Mouse (Mus musculus) c-Kit-positive CD71-negative TER-119-negative erythroid progenitor cells, embryonic 14.5 days (primary cell): Measurements from ENCODE around the gene Ascc2.
"Not testable (repeated sequence)": the region's sequence is repeated elsewhere in the genome, so short reads cannot be mapped to it uniquely, and the experiment has no call there.

ENCODE experiments used
- DNase-seq: peaks from one replicate; pipeline ENCODE4 v3.0.0-alpha.2; 2013; ENCODE audit warnings: low read depth

Gene Ascc2

GRCm38 (mm10) chr11:4685071-4685470 is 47.5 kb downstream of the Ascc2 start:
- no peak for DNase-seq

GRCm38 (mm10) chr11:4685510-4685909 is 48.0 kb downstream of the Ascc2 start:
- DNase-seq, result no peak

GRCm38 (mm10) chr11:4687027-4687426 is 49.5 kb downstream of the Ascc2 start:
- no peak for DNase-seq

DNA sequence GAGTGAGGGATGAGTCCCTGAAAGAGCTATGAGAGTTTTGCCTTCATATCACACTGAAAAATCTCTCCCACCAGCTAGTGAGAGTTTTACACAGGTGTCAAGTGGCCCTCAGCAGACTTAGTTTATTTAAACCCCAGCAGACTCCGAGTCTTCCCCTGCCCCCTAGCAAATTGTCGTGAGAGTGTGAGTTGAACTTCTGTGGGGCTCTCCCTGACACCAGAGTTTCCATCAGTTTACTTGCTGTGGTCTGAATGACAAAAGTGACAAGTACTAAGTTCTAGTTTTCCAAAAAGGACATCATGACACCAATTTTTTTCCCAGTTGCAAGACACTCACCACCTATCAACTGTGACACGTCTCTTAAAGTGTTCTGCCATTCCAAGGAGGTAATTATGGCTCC is 50.3 kb downstream of the Ascc2 start:
- DNase-seq, result no peak

DNA sequence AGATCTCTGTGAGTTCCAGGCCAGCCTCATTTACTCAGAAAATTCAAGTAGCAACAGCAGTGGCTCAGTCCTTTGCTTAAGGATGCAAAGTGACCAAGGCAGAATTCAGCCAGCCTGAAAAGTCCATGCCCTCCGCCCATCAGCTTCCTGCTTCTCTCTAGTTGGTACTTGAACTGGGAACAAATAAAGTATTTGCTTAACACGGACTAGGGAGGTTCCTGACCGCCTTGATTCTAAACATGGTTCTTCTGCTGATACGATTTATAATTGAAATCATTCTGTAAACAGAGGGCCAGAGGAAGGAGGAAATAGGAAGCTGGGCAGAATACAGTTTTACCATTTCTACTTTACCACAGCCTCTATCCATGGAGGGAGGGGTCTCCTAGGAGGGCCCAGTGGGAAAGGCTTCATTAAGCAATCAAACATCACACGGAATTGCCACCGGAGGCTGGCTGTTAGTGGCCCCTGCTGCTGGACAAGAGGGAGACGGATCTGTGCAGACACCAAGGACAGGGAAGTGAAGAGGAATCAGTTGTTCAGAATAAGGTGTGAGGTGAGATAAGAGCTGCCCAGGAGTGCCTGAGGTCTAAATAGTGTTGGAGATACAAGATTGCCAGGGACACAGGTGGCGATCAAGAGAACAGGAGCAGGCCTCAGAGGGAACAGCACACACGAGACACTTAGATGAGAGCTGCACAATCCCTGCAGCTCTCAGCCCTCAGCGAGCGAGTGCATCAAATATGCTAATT is 51.3 kb downstream of the Ascc2 start:
- no peak for DNase-seq

GRCm38 (mm10) chr11:4690353-4690752 is 52.8 kb downstream of the Ascc2 start:
- no peak for DNase-seq

DNA sequence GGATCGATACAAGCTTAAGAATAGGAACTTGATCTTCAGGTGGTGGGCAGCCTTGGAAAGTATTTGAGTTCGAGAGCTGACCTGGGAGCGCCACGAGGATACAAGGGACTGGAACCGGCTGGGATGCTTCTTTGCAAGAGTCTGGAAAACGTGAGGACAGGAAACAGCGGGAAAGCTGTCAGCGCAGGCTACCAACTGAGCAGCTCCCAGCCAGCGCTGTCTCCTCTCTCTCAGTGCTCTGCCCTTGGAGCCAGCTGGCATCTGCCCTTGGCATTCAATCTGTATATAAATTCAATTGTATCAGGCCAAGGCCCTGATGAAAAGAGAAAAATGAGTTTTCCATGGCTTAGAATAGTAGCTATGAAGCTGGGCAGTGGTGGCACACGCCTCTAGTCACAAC is 53.7 kb downstream of the Ascc2 start:
- DNase-seq, result no peak

DNA sequence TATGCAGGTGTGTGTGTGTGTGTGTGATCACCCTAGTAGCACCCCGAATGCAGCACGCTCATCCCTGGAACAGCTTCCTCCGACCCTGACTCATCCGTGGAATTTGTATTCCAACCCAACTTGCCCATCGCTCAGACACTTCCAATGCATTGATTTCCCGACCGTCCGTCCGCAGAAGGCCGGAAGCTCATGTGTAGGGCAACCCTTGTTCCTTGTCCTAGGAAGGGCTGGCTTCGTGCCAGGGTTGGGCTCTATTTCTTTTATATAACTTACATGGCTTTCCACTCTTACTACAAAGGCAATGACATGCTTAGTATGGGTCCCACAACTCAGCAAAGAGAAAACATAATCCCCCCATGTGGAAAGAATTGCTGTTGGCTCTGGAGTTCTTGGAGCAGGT is 54.6 kb downstream of the Ascc2 start:
- no peak for DNase-seq

GRCm38 (mm10) chr11:4697043-4697983 is 59.8 kb downstream of the Ascc2 start:
- no peak for DNase-seq

GRCm38 (mm10) chr11:4700726-4701125 is 63.2 kb downstream of the Ascc2 start:
- no peak for DNase-seq

DNA sequence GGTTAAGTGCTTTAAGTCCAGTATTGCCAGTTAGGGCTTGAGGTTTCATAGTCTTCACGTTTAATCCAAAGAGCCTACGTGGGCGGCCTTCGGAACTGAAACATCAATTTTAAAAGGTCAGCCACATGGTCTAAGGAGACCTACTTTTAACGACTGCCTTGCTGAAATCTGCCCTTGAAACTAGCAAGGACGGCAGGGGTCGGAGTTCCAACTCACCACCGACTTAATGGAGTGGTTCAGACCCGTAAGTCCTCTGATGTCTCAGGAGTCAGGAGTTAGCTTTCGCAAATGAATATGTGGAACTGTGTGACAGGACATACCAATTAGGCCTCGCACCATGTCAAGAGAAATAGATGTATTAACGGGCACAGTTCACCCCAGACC is 66.1 kb downstream of the Ascc2 start:
- DNase-seq, result peak; percentile 13

GRCm38 (mm10) chr11:4704072-4704964 is 66.8 kb downstream of the Ascc2 start, which contains the start of the genes Uqcr10 and Zmat5:
TSS of gene Uqcr10 (minus strand) at chr11:4704342.
TSS of gene Zmat5 (plus strand) at chr11:4704678.
- DNase-seq, result peak; percentile 96

DNA sequence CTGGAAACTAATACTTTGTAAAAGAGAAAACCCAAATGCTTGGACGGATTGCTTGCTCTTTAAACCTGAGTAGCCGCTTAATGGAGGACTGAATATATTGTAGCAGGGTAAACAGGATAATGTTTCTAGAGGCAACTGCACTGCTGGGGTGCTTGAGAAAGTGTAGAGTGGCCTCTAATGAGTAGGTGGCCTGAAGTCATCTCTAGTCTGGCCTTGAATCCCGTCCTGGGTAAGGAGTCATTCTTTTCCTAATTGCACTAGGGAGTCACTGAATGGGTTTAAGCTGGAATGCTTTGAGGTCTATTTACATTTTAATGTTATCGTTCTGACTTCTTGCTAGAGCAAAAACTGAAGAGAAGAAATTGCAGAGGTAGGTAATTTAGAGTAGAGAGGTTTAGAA is 67.6 kb downstream of the Ascc2 start:
- no peak for DNase-seq

DNA sequence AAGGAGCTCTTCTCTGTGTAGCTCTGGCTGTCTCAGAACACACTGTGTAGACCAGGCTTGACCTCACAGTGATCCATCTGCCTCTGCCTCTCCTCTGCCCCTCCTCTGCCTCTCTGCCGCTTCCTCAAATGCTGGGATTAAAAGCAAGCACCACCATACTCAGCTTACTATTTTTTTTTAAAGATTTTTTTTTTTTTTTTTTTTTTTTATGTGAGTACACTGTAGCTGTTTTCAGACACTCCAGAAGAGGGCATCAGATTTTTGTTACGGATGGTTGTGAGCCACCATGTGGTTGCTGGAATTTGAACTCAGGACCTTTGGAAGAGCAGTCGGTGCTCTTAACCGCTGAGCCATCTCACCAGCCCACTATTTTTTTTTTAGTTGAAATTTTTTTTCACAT is 72.6 kb downstream of the Ascc2 start:
- DNase-seq, result not testable (repeated sequence)

- DNase-seq, result no peak
Observed at GRCm38 (mm10) chr11:4712822-4713221, 75.3 kb downstream of the Ascc2 start.

GRCm38 (mm10) chr11:4714727-4715126 is 77.2 kb downstream of the Ascc2 start:
- DNase-seq, result no peak

DNA sequence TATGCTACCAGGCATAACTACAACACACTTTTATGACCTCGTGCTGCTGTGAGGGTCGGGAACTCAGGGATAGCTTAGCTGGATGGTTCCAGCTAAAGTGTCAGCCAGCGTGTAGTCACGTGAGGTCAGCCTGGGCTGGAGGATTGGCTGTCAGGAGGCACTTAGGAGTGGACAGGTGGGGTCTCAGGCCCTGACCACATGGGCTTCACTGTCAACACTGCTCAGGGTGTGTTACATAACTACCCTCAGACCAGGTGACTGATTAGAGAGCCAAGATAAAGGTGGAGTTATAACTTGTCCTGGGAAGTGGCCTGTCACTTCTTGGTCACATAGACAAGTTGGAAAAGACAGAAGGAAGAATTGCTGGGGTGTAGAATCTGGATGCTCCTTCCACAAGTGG is 78.0 kb downstream of the Ascc2 start:
- DNase-seq, result no peak

- no peak for DNase-seq
Observed at GRCm38 (mm10) chr11:4716530-4717236, 79.1 kb downstream of the Ascc2 start.

GRCm38 (mm10) chr11:4718548-4718947 is 81.0 kb downstream of the Ascc2 start:
- DNase-seq, result no peak

DNA sequence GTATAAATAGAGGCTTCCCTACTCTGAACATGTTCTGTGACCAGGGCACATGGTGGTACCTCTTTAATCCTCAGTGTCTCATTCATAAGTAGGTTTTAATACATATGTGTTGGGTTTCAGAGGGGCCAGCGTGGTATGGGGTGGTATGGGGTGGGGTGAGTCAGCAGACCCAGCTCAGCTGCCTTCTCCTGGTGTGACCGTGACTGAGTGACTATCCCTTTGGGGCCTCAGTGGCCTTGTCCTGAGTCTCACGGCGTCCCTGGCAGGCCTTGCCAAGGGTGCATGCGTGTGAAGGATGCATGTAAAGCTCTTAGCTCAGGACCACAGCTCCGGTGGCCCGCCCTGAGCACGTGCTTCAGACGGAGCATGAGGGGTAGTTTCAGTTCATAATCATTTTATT is 82.4 kb downstream of the Ascc2 start:
- no peak for DNase-seq

DNA sequence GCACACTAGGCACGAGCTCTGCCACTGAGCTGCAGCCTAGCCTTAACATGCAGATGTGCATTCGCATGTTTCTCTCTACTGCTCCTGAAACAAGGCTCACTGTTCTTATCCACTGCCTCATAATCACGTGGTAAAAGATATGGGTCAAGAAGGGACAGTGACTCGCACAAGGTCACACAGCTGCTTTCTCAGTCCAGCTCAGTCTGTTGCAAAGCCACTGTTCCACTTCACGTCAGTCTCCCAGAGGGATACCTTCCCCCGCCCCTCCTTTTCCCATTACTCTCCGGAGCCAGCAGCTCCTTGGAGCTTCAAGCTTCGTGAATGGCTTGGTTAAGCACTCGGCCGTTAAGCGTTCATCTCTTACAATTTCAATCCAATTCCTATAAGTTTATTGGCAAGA is 82.8 kb downstream of the Ascc2 start:
- no peak for DNase-seq
